In the genomic region with DNA sequence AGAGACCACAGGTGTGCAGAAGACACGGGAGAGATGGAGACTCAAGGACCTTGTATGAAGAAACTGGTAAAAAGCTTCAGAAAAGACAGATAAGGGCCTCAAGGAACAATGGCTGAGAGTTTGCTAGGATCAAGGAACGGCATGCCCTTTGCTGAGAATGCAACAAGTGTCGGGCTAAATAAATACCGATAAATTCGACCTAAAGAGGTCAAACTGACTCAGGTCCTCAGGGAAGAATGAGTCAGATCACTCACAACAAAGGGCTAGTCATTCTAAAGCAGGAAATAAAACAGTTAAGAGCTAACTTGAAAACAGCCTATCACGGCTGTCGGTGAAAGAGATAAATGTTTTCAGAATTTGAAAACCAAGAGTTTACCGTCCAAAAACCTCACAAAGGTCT, we compare ENCODE assay signal across 16 mouse cellular contexts.
"Had no signal": no experiment of that assay in that cellular context is flagged by ENCODE, and none has a peak within 500 bp of the region (broad histone marks: within the 10 kb centered on the region; RNA-seq: fewer than 3 reads in every experiment).

No protein-coding gene starts in this region.

- H3K27me3 ChIP-seq: intestine, embryonic 15.5 days; limb, embryonic 15.5 days; liver, embryonic 12.5 days; midbrain, embryonic 15.5 days; neural tube, embryonic 12.5 days had no signal

- DNase-seq: kidney, adult 18-20 months; kidney, postnatal 10 days; kidney, postnatal 4 days; lung, postnatal 36 days; retina, postnatal 1 day; right cerebral cortex, postnatal 4 days; spleen, adult 18-20 months; thymus, adult 18-20 months; thymus, postnatal 25 days had no signal

- H3K4me2 ChIP-seq: intestine, embryonic 15.5 days; limb, embryonic 15.5 days; liver, embryonic 12.5 days; midbrain, embryonic 11.5 days; midbrain, embryonic 15.5 days; neural tube, embryonic 12.5 days had no signal

- H3K4me3 ChIP-seq: intestine, embryonic 15.5 days; left cerebral cortex, adult 2 months; limb, embryonic 15.5 days; liver, embryonic 12.5 days; midbrain, embryonic 15.5 days; neural tube, embryonic 12.5 days had no signal

- H3K36me3 ChIP-seq: intestine, embryonic 15.5 days; limb, embryonic 15.5 days; liver, embryonic 12.5 days; midbrain, embryonic 15.5 days; neural tube, embryonic 12.5 days had no signal

- H3K9me3 ChIP-seq: intestine, embryonic 15.5 days; limb, embryonic 15.5 days; liver, embryonic 12.5 days; midbrain, embryonic 15.5 days; neural tube, embryonic 12.5 days had no signal

- H3K4me1 ChIP-seq: intestine, embryonic 15.5 days; limb, embryonic 15.5 days; liver, embryonic 12.5 days; midbrain, embryonic 15.5 days; neural tube, embryonic 12.5 days had no signal

- H3K9ac ChIP-seq: intestine, embryonic 15.5 days; limb, embryonic 15.5 days; liver, embryonic 12.5 days; midbrain, embryonic 15.5 days; neural tube, embryonic 12.5 days had no signal

- H3K27ac ChIP-seq: intestine, embryonic 15.5 days; left cerebral cortex, adult 2 months; limb, embryonic 15.5 days; liver, embryonic 12.5 days; midbrain, embryonic 15.5 days; neural tube, embryonic 12.5 days had no signal

- ATAC-seq: intestine, embryonic 15.5 days; liver, embryonic 12.5 days; midbrain, embryonic 15.5 days had no signal
